Mouse (Mus musculus) forebrain, embryonic 14.5 days (tissue): ENCODE measurements around the gene Atp6v0a1. TPM values are rescaled to one million over a fixed set of nuclear protein-coding genes. Genes with fewer than 3 reads are reported as not detected.

Experiments
- ATAC-seq: fragments of 200-750 bp; cut with Nextera tagmentation; 2 replicates; pipeline ENCODE4 v1.8.0; 2017; ENCODE audit warnings: mild to moderate bottlenecking, moderate library complexity
- DNase-seq: peaks from one replicate; pipeline ENCODE4 v3.0.0-alpha.2; 2015; ENCODE audit warnings: low spot score
- H3K27ac ChIP-seq: fragments of 300-500 bp; sonication (generic); 2 replicates; pipeline ENCODE4 v1.5.1; 2014; ENCODE audit warnings: low read depth, mild to moderate bottlenecking, control low read depth, low read length, moderate library complexity
- H3K27me3 ChIP-seq: fragments of 300-500 bp; sonication (generic); replicated peaks from 2 replicates; pipeline ENCODE4 v1.6.1; 2014; ENCODE audit warnings: low read length, control low read depth, mixed read lengths; ENCODE audit not compliant: control insufficient read depth, insufficient read depth
- H3K36me3 ChIP-seq: fragments of 300-500 bp; sonication (generic); 2 replicates; pipeline ENCODE4 v1.6.1; 2014; ENCODE audit warnings: low read length, control low read depth; ENCODE audit not compliant: control insufficient read depth, insufficient read depth
- H3K4me1 ChIP-seq: fragments of 300-500 bp; sonication (generic); 2 replicates; pipeline ENCODE4 v1.6.1; 2014; ENCODE audit warnings: antibody characterized with exemption, low read length, control low read depth; ENCODE audit not compliant: control insufficient read depth, insufficient read depth
- H3K4me2 ChIP-seq: fragments of 300-500 bp; sonication (generic); 2 replicates; pipeline ENCODE4 v1.6.1; 2014; ENCODE audit warnings: mild to moderate bottlenecking, control low read depth, low read length
- H3K4me3 ChIP-seq: fragments of 300-500 bp; sonication (generic); 2 replicates; pipeline ENCODE4 v1.5.1; 2014; ENCODE audit warnings: low read depth, low read length, control low read depth
- H3K9ac ChIP-seq: fragments of 300-500 bp; sonication (generic); 2 replicates; pipeline ENCODE4 v1.6.1; 2014; ENCODE audit warnings: mild to moderate bottlenecking, low read length, control low read depth, moderate library complexity
- H3K9me3 ChIP-seq: fragments of 300-500 bp; sonication (generic); replicated peaks from 2 replicates; pipeline ENCODE4 v1.6.1; 2016; ENCODE audit warnings: low read length, control low read depth, mixed read lengths; ENCODE audit not compliant: control insufficient read depth
- WGBS: fragments of 180-500 bp; shearing (Covaris S2); extraction: QIAGEN DNeasy Blood & Tissue Kit; methylation state at CpG from one replicate; pipeline ENCODE4 v1.1.7; 2014; 5-methylcytosine and 5-hydroxymethylcytosine counted together
- polyA plus RNA-seq: library from polyadenylated mRNA; unstranded; fragments of >200 nt; fragmentation: Nextera tagmentation; extraction: Ambion mirVana; gene quantifications from 2 replicates; pipeline ENCODE4 v1.2.1, GENCODE M21; 2014

The Atp6v0a1 gene
- polyA plus RNA-seq, 1 experiment from 2014 or later: 50.2 TPM

GRCm38 (mm10) chr11:101046440-101046839, 37.2 kb downstream of the Atp6v0a1 start:
- H3K27ac ChIP-seq: no peak overlapping the region
- ATAC-seq (no peak), DNase-seq (no peak)
- H3K36me3 ChIP-seq: peaks cover 95% of the 10 kb centered on the region
- no peaks in the 10 kb centered on the region for H3K27me3 ChIP-seq
- H3K9me3 ChIP-seq: no peaks in the 10 kb centered on the region
- no peak overlapping the region for H3K4me2 ChIP-seq
- H3K9ac ChIP-seq: no peak overlapping the region
- H3K4me3 ChIP-seq: no peak overlapping the region
- WGBS: 78% methylated on average over 9 of the region's 9 CpGs
- H3K4me1 ChIP-seq: no peaks in the 10 kb centered on the region

- ATAC-seq (no peak), DNase-seq (no peak)
- WGBS: 92% methylated on average over 3 of the region's 3 CpGs
- no peaks in the 10 kb centered on the region for H3K27me3 ChIP-seq
- no peak overlapping the region for H3K27ac ChIP-seq
- no peaks in the 10 kb centered on the region for H3K4me1 ChIP-seq
- no peak overlapping the region for H3K4me3 ChIP-seq
- no peak overlapping the region for H3K9ac ChIP-seq
- H3K9me3 ChIP-seq: no peaks in the 10 kb centered on the region
- no peak overlapping the region for H3K4me2 ChIP-seq
- H3K36me3 ChIP-seq: peaks cover 96% of the 10 kb centered on the region
These were observed 38.2 kb downstream of the Atp6v0a1 start for GRCm38 (mm10) chr11:101047502-101047901.

GRCm38 (mm10) chr11:101050359-101050758, 41.1 kb downstream of the Atp6v0a1 start:
- H3K27me3 ChIP-seq: no peaks in the 10 kb centered on the region
- peaks cover 89% of the 10 kb centered on the region for H3K36me3 ChIP-seq
- no peak for DNase-seq
- H3K27ac ChIP-seq: no peak overlapping the region
- no peak overlapping the region for H3K4me2 ChIP-seq
- no peak for ATAC-seq
- H3K4me3 ChIP-seq: no peak overlapping the region
- no peaks in the 10 kb centered on the region for H3K9me3 ChIP-seq
- H3K4me1 ChIP-seq: no peaks in the 10 kb centered on the region
- H3K9ac ChIP-seq: no peak overlapping the region
- WGBS: 86% methylated on average over 9 of the region's 9 CpGs

GRCm38 (mm10) chr11:101051051-101051493, 41.8 kb downstream of the Atp6v0a1 start:
- Histone ChIP-seq H3K9ac (no peak overlapping the region), H3K27me3 (no peaks in the 10 kb centered on the region), H3K4me3 (no peak overlapping the region), H3K4me1 (no peaks in the 10 kb centered on the region), H3K36me3 (peaks cover 89% of the 10 kb centered on the region), H3K9me3 (no peaks in the 10 kb centered on the region), H3K4me2 (no peak overlapping the region), H3K27ac (no peak overlapping the region)
- WGBS: 87% methylated on average over 6 of the region's 6 CpGs
- no peak for DNase-seq
- ATAC-seq: no peak

- 75% methylated on average over 8 of the region's 8 CpGs for WGBS
- Histone ChIP-seq H3K4me1 (no peaks in the 10 kb centered on the region), H3K4me3 (no peak overlapping the region), H3K36me3 (peaks cover 89% of the 10 kb centered on the region), H3K4me2 (no peak overlapping the region), H3K9me3 (no peaks in the 10 kb centered on the region), H3K27ac (no peak overlapping the region), H3K9ac (no peak overlapping the region), H3K27me3 (no peaks in the 10 kb centered on the region)
- no peak for ATAC-seq
- no peak for DNase-seq
These were observed 42.4 kb downstream of the Atp6v0a1 start for GRCm38 (mm10) chr11:101051617-101052016.

GRCm38 (mm10) chr11:101052751-101053473, 43.7 kb downstream of the Atp6v0a1 start:
- no peaks in the 10 kb centered on the region for H3K27me3 ChIP-seq
- DNase-seq: no peak
- WGBS: 95% methylated on average over 10 of the region's 10 CpGs
- H3K27ac ChIP-seq: no peak overlapping the region
- H3K4me1 ChIP-seq: no peaks in the 10 kb centered on the region
- ATAC-seq: no peak
- peaks cover 88% of the 10 kb centered on the region for H3K36me3 ChIP-seq
- no peaks in the 10 kb centered on the region for H3K9me3 ChIP-seq
- H3K9ac ChIP-seq: no peak overlapping the region
- no peak overlapping the region for H3K4me3 ChIP-seq
- H3K4me2 ChIP-seq: no peak overlapping the region

- Histone ChIP-seq H3K4me1 (no peaks in the 10 kb centered on the region), H3K27ac (no peak overlapping the region), H3K9ac (no peak overlapping the region), H3K4me2 (no peak overlapping the region), H3K9me3 (no peaks in the 10 kb centered on the region), H3K36me3 (peaks cover 85% of the 10 kb centered on the region), H3K27me3 (no peaks in the 10 kb centered on the region), H3K4me3 (no peak overlapping the region)
- 93% methylated on average over 1 of the region's 1 CpGs for WGBS
- no peak for DNase-seq
- ATAC-seq: no peak
These were observed 44.7 kb downstream of the Atp6v0a1 start for GRCm38 (mm10) chr11:101053974-101054373.

- ATAC-seq (no peak), DNase-seq (no peak)
- Histone ChIP-seq H3K9ac (no peak overlapping the region), H3K27me3 (no peaks in the 10 kb centered on the region), H3K9me3 (no peaks in the 10 kb centered on the region), H3K4me2 (no peak overlapping the region), H3K4me3 (no peak overlapping the region), H3K27ac (no peak overlapping the region), H3K4me1 (no peaks in the 10 kb centered on the region), H3K36me3 (peaks cover 79% of the 10 kb centered on the region)
- WGBS: 87% methylated on average over 14 of the region's 14 CpGs
These were observed 46.2 kb downstream of the Atp6v0a1 start for GRCm38 (mm10) chr11:101055418-101055817.

GRCm38 (mm10) chr11:101056885-101057284, 47.6 kb downstream of the Atp6v0a1 start:
- WGBS: 54% methylated on average over 8 of the region's 8 CpGs
- H3K27ac ChIP-seq: no peak overlapping the region
- no peaks in the 10 kb centered on the region for H3K9me3 ChIP-seq
- peaks cover 78% of the 10 kb centered on the region for H3K36me3 ChIP-seq
- no peaks in the 10 kb centered on the region for H3K27me3 ChIP-seq
- no peak overlapping the region for H3K4me3 ChIP-seq
- H3K4me1 ChIP-seq: no peaks in the 10 kb centered on the region
- H3K4me2 ChIP-seq: no peak overlapping the region
- DNase-seq: no peak
- H3K9ac ChIP-seq: no peak overlapping the region
- ATAC-seq: no peak
